Mouse (Mus musculus): ENCODE data around the gene Gucy1a1.

The Gucy1a1 gene

DNA sequence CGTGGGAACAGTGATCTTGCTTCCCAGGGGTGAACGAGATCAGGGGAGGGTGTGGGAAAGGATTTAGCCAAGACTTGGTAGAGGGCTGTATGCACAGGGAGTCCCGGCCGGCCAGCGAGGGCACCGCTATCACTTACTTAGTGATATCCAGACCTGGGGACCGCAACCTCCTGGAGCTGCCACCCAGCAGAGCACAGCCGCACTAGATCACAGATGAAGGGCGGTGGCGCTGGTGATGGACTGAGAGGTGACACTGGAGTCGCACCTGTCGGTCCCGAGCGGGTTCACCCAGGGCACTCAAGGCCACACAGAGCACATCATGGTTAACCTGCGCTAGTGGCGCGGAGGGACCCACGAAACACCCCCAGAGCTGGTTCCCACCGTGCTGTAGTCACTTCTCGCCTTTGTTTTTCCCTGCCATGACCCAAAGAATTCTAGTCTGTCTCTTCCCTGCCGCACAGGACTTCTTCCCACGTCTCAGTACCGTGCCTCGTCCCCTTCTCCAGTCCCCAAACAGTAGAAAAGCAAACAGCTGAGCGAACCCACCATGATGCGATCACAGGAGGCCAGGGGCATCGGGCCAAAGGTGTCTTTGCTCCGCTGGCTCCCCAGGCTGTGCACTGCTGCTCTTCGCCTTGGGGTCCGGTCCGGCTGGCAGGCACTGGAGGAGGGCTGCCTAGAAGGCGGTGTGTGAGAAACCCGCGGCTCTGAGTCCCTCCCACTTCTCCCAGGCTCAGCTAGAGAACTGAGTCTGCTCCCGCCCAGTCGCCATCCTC lies at the start of gene Gucy1a1:
TSS of gene Gucy1a1 (minus strand) at position 664 of the 776 bp plus-strand sequence.
- no peak for TF ChIP-seq GATA4 (IDR thresholded peaks at IDR 0.05; ENCODE audit: insufficient replicate concordance, low read length)

DNA sequence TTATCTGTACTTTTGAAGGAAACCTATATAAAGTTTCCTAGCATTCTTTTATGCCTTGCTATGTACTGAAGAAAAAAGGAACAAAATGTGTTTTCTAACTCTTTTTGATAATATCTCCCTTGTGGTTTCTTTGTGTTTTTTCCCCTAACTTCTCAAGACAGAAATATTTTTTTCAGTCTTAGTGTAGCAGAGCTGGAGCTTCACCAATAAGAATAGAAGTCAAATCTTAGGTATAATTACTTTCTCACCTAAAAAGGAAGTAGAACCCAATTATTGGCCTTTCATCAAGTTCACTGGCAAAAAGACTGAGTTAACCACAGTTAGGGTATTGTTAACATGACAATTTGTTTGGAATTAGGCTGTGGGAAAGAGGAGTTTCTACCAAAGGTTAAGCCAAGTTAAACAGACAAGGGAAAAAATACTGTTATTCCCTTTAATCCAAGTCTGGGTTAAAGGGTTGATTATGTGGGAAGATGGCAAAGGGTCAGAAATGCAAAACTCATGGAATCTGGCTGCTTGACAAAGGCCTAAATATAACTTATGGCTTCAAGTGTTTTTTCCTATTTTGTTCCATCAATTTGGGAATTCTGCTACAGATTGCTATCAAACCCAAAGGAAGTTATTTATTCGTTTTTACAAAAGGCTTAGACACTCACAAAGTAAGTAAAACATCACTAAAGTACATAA lies 46.1 kb upstream of the Gucy1a1 start:
- no peak for TF ChIP-seq GATA4 (IDR thresholded peaks at IDR 0.05; ENCODE audit: insufficient replicate concordance, low read length)

DNA sequence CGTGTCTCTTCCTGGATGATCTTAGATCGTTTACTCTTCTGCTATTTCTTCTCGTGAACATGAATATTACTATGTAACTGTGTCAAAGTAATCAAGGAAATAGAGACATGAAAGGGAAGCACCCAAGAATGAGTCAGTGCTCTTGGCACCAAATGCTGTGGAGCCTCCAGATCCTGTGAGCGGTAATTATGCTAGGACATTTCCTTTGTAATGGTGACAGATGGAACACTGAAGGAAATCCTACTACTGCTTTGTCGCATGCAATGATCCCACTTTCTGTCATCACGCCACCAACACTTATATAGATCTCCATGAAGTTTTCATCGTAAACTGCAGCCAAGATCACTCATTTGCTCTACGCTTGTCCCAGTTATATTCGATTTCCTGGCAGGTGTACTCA lies 40.0 kb upstream of the Gucy1a1 start:
- TF ChIP-seq GATA4 (IDR thresholded peaks at IDR 0.05; ENCODE audit: insufficient replicate concordance, low read length) = no peak

DNA sequence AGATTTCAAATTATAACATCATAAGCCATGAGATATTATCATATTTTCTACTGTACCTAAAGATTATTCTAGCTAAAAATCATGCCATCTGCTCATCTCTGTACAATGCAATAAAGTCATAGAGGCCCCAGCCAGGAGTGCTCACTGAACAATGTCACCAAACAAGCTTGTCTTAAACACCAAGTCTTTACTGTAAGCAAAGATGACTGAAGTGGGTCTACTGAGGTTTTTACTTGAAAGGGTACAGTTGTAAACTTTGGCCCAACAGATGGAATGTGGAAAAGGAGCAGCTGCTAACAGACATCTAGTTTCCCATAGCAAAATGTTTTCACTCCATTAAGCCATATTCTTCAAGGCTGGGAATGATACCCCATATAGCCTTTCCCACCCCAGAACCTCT lies 35.9 kb upstream of the Gucy1a1 start:
- TF ChIP-seq GATA4 (IDR thresholded peaks at IDR 0.05; ENCODE audit: insufficient replicate concordance, low read length) = no peak

DNA sequence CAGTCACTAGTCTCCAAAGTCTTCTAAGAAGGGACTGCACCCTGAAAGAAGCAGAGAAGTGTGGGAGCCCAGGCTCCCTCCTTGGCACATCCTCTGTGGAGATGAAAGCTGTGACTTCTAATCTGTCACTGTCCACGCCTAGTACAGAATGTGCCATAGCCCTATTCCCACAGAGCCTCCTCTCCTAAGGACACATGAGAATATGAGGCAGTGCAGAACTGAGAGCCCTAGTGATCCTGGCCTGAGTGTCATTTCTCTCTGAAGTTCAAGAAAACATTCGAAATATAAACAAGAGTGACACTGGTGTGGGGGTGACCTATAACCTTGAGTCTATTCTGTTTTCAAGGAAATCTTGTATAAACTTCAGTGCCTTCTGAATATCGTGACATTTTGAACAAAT lies 34.7 kb upstream of the Gucy1a1 start:
- peak; percentile 27; the same call in 1 of the 2 replicates for TF ChIP-seq GATA4 (IDR thresholded peaks at IDR 0.05; ENCODE audit: insufficient replicate concordance, low read length)

DNA sequence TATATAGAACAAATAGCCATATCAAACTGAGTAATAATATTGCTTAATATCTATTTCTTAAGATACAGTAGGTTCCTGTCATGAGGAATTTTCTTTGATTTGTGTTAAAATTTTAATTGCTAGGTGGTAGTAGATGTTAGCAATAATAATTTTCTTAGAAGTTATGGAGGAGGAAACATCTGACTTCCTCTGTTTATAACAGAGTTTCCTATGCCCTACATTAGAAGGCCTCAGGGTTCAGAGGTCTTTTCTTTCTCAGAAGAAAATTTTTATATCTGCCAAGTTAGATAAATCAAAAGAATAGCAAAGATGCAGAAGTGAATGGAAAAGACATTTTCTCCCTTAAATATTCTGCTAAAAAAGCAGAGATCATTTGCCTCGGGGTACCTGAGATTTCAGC lies 29.9 kb upstream of the Gucy1a1 start:
- TF ChIP-seq GATA4 (IDR thresholded peaks at IDR 0.05; ENCODE audit: insufficient replicate concordance, low read length) = no peak

DNA sequence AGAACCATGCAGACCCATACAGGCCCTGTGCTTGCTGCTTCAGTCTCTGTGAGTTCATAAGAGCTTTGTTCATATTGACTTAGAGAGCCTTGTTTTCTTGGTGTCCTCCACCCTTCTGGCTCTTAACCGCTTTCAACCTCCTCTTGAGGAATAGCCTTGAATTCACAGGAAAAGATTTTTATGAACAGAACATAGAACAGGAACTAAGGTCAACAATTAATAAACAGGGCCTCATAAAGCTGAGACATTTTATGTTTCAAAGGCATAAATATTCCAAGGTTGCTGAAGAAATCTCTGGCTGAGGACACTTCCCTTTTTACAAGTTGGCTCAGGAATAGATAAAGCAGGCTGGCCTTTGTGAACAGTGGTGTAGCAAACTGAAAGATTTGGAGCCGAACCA lies 21.5 kb upstream of the Gucy1a1 start:
- no peak for TF ChIP-seq GATA4 (IDR thresholded peaks at IDR 0.05; ENCODE audit: insufficient replicate concordance, low read length)

DNA sequence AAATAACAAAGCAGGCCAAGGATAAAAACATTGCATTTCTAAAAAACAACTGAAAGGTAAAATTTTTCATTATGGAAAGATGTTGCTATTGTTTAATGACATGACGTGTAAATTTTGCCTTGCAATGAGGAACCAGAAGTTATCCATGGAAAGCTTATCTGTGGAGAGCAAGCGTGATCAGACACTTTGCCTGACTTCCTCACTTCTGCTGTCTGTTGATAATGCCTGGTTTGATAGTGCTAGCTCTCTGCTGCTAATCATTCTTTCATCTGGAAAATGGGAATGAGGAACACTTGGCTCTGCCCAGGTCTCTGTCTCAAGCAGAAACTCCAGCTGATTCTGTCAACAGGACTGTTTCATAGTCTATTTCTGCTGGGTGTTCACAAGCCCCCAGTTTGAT lies 20.3 kb upstream of the Gucy1a1 start:
- TF ChIP-seq GATA4 (IDR thresholded peaks at IDR 0.05; ENCODE audit: insufficient replicate concordance, low read length) = no peak

DNA sequence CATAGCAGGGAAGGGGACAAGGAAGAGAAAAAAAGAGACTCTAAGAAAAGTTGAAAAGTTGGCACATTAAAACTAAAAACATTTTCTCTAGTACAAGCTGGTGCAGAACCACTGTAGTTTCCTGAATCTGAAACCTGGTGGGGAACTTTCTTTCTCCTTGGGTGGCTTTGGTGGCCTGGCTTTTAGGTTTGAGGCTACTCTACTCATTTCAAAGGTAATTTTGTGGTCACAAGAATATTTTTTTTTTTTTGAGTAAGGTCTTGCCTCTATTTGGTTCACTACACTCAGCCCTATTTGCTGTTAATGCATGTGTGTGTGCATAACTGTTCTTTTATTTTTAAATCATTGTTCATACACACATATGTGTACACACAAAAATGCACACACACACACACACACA lies 389 bp upstream of the Gucy1a1 start:
- TF ChIP-seq GATA4 (IDR thresholded peaks at IDR 0.05; ENCODE audit: insufficient replicate concordance, low read length) = no peak

DNA sequence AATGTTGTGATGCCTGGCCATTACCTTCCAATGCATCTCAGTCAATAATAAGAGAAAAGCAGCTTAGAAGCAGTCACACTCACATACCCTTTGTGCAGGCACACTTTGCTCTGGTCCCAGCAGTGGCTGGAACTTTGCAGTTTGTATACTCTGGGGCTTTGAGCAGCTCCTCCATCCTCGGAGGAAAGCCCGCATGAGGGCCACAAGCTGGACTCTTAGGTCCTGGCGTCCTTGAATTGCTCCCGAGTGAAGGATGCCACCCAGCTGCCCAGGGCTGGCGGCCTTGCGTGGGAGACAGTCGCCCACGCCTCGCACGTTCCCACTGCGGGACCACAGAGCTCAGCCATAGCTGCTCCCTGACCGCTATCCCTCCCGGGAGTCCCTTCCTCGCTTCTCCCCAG lies 864 bp downstream of the Gucy1a1 start:
- no peak for TF ChIP-seq GATA4 (IDR thresholded peaks at IDR 0.05; ENCODE audit: insufficient replicate concordance, low read length)

DNA sequence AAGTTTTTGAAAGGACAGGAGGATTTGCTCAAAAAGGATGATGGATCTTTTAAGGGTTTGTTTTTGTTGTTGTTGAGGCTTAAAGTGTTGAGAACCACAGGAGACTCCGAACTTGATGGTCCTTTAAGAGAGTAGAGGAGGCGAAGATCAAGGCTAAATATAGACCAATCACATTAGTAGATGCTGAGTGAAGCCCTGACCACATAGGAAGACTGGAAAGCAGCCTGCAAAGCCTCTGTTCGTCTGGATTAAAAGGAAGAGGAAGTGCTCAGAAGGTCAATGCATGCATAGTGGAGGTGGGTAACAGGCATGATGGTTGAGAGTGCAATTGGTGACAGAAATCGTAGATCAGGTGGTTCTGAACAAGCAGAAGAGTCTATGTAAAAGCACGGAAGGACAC lies 4.8 kb downstream of the Gucy1a1 start:
- no peak for TF ChIP-seq GATA4 (IDR thresholded peaks at IDR 0.05; ENCODE audit: insufficient replicate concordance, low read length)

DNA sequence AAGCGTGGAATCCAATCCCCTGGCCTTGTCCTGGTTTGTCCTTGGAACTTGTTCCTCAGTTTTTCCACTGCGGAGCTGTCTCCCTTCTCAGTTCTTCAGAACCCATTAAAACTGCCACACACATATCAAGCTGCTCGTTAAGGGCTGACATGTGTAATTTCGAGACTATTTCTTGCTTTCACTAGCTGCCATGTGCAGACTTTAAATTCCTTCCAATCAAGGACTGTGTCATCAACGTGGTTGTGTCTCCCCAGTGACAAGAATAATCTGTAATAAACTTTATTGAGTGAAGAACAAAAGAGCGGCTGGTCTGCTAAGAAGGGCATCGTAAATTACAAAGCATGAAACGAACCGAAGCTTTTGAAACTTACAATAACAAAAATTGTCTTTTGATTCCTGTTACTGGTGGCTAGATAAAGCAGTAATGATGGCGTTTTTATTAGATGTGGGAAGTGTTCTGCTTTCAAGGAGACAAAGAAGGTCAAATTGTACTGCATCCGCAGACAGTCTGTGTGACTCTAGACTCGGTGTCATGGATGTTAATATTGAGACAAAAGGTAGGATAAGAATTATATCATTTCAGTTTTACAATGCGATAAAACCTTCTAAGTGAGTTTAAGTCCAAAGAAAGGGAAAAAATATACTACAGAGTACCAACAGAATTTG lies 7.5 kb downstream of the Gucy1a1 start:
- no peak for TF ChIP-seq GATA4 (IDR thresholded peaks at IDR 0.05; ENCODE audit: insufficient replicate concordance, low read length)

DNA sequence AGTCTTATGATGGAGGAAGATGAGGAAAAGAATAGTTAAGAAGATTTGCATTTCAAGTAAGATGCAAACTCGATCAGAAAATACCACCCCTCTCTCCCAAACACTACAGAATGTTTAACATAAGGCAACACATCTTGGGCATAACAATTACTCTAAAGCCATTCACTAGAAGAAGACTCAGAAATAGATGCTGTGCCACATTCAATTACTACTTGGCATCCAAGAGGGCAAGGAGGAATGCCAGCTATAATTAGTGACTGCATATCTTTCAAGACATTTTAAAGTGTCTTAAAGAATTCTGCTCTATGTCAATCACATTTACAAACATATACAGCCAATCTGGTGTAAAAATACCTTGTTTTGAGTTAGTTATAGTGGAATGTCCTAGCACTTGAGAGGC lies 10.1 kb downstream of the Gucy1a1 start:
- no peak for TF ChIP-seq GATA4 (IDR thresholded peaks at IDR 0.05; ENCODE audit: insufficient replicate concordance, low read length)

DNA sequence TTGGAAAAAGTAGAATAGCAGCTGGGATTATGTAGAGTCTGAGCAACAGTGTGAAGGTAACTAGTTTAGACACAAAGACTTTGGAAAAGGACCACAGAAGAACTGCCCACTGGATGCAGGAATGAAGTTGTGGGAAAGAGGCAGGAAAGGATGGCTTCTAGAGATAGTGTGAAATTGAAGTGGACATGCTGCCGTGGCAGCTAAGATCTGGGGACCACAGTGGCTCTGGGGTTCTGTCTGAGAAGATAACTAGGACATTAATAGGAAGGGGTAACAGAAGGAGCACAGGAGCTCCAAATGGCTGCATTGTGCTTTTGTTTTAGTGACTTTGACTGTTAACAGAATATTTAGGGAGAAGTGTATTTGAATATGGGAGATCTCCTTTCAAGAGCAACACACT lies 16.3 kb downstream of the Gucy1a1 start:
- TF ChIP-seq GATA4 (IDR thresholded peaks at IDR 0.05; ENCODE audit: insufficient replicate concordance, low read length) = no peak

DNA sequence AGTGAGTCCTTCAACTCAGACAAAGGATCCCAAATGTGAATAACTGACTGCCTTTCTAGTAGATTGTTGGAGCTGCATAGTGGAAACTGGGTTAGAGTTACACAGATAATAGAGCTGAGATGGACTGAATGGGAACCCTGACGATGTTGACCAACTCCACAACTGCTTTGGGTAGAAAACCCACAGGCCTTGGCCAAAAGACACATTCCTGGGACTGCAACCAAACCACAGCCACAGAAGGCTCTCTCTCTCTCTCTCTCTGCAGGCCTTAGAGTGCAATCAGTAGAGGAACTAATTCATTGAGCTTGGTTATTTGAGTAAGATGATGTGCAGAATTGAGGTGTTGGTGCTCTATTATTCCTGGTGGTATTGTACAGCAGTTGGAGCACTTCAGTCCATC lies 21.0 kb downstream of the Gucy1a1 start:
- TF ChIP-seq GATA4 (IDR thresholded peaks at IDR 0.05; ENCODE audit: insufficient replicate concordance, low read length) = no peak

DNA sequence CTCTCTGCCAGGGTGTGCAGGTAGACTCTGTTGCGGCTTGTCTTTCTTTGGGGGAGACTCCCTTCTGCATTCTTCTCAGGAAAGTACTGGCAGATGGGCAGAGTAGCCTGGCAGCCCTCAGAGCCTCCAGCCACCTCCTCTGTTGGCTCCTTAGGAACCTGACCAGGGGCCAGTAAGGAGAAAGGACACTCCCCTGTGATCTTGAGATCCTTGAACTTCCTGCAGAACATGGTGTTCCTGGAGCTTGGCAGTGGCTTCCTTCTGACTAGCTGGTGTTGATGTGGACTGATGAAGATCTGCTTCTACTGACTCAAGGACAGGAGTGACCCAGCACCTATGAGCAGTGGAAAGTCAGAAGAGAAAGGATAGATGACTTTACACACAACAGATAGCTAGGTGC lies 26.7 kb downstream of the Gucy1a1 start:
- TF ChIP-seq GATA4 (IDR thresholded peaks at IDR 0.05; ENCODE audit: insufficient replicate concordance, low read length) = no peak
